22 mouse cellular contexts compared by ENCODE assay signal in genomic region chr15:62123756-62124155, GRCm38 (mm10).
DNase-seq lines count a peak whose midpoint lies in the region; ATAC-seq and TF ChIP-seq lines count a peak whose summit lies in the region.
"Had no signal": no experiment of that assay in that cellular context is flagged by ENCODE, and none has a peak within 500 bp of the region (broad histone marks: within the 10 kb centered on the region; RNA-seq: fewer than 3 reads in every experiment).

No protein-coding gene starts in this region.

- no peak overlapping the region for H3K9ac ChIP-seq in liver, embryonic 11.5 days (ENCODE audit: low read depth, low read length)
- no peak overlapping the region for H3K9ac ChIP-seq in liver, postnatal 0 days (replicated peaks)
- no peak overlapping the region for H3K9ac ChIP-seq in liver, embryonic 15.5 days
- H3K9ac ChIP-seq in kidney, embryonic 16.5 days (replicated peaks; ENCODE audit: low read length), result no peak overlapping the region
- no peak overlapping the region for H3K9ac ChIP-seq in kidney, embryonic 15.5 days
- H3K9ac ChIP-seq: embryonic facial prominence, embryonic 15.5 days; heart, embryonic 12.5 days; hindbrain, embryonic 15.5 days had no signal

- TF ChIP-seq CTCF in liver, postnatal 0 days (IDR thresholded peaks at IDR 0.05; ENCODE audit: low read depth), result no peak

- TF ChIP-seq EP300 in liver, postnatal 0 days (IDR thresholded peaks at IDR 0.05; ENCODE audit: low read depth), result no peak

- H3K4me3 ChIP-seq in liver, embryonic 11.5 days (ENCODE audit: low read depth, low read length), result no peak overlapping the region
- H3K4me3 ChIP-seq in liver, postnatal 0 days (ENCODE audit: low read depth, low read length), result no peak overlapping the region
- no peak overlapping the region for H3K4me3 ChIP-seq in liver, embryonic 15.5 days (replicated peaks)
- no peak overlapping the region for H3K4me3 ChIP-seq in kidney, embryonic 16.5 days (ENCODE audit: low read length)
- no peak overlapping the region for H3K4me3 ChIP-seq in kidney, embryonic 15.5 days (replicated peaks)
- H3K4me3 ChIP-seq: embryonic facial prominence, embryonic 15.5 days; erythroblast, embryonic 14.5 days; forebrain, embryonic 10.5 days; gastrocnemius, adult 2 months; heart, embryonic 12.5 days; hindbrain, embryonic 10.5 days; hindbrain, embryonic 15.5 days had no signal

- ATAC-seq in liver, embryonic 11.5 days (replicated peaks; ENCODE audit: low FRiP score), result no peak
- no peak for ATAC-seq in liver, postnatal 0 days
- no peak for ATAC-seq in liver, embryonic 15.5 days (ENCODE audit: insufficient read depth)
- ATAC-seq in kidney, embryonic 16.5 days (ENCODE audit: low FRiP score, low TSS enrichment), result no peak
- ATAC-seq in kidney, embryonic 15.5 days (replicated peaks; ENCODE audit: low FRiP score), result no peak
- ATAC-seq: forebrain, embryonic 14.5 days had no signal

- H3K27ac ChIP-seq in liver, embryonic 11.5 days (ENCODE audit: low read depth, low read length), result 0 out of 2 replicates have a peak overlapping the region, but pooled peaks have one; percentile 34
- no peak overlapping the region for H3K27ac ChIP-seq in liver, postnatal 0 days (ENCODE audit: low read depth)
- peak overlapping the region; percentile 7; the same call in 1 of the 2 replicates for H3K27ac ChIP-seq in liver, embryonic 15.5 days (replicated peaks)
- no peak overlapping the region for H3K27ac ChIP-seq in kidney, embryonic 16.5 days (ENCODE audit: low read length)
- no peak overlapping the region for H3K27ac ChIP-seq in kidney, embryonic 15.5 days
- H3K27ac ChIP-seq: embryonic facial prominence, embryonic 15.5 days; forebrain, embryonic 10.5 days; gastrocnemius, adult 2 months; hindbrain, embryonic 10.5 days; hindbrain, embryonic 15.5 days had no signal

- 82% methylated on average over 4 of the region's 4 CpGs for WGBS in liver, embryonic 11.5 days
- 92% methylated on average over 4 of the region's 4 CpGs for WGBS in liver, postnatal 0 days (ENCODE audit: insufficient replicate concordance)
- 76% methylated on average over 4 of the region's 4 CpGs for WGBS in liver, embryonic 15.5 days (ENCODE audit: insufficient replicate concordance)
- 80% methylated on average over 4 of the region's 4 CpGs for WGBS in kidney, embryonic 16.5 days
- 77% methylated on average over 4 of the region's 4 CpGs for WGBS in kidney, embryonic 15.5 days

- peaks cover 48% of the 10 kb centered on the region for H3K4me1 ChIP-seq in liver, embryonic 11.5 days (replicated peaks; ENCODE audit: control insufficient read depth, insufficient read depth, low read length)
- H3K4me1 ChIP-seq in liver, postnatal 0 days (ENCODE audit: insufficient read depth), result peaks cover 35% of the 10 kb centered on the region
- H3K4me1 ChIP-seq in liver, embryonic 15.5 days (replicated peaks), result peaks cover 74% of the 10 kb centered on the region
- peaks cover 55% of the 10 kb centered on the region for H3K4me1 ChIP-seq in kidney, embryonic 16.5 days (ENCODE audit: insufficient read depth, low read length)
- peaks cover 60% of the 10 kb centered on the region for H3K4me1 ChIP-seq in kidney, embryonic 15.5 days

- no peak overlapping the region for H3K4me2 ChIP-seq in liver, embryonic 11.5 days
- H3K4me2 ChIP-seq in liver, postnatal 0 days (ENCODE audit: low read depth, low read length), result no peak overlapping the region
- no peak overlapping the region for H3K4me2 ChIP-seq in liver, embryonic 15.5 days
- no peak overlapping the region for H3K4me2 ChIP-seq in kidney, embryonic 16.5 days (replicated peaks; ENCODE audit: low read depth, low read length)
- no peak overlapping the region for H3K4me2 ChIP-seq in kidney, embryonic 15.5 days
- H3K4me2 ChIP-seq: embryonic facial prominence, embryonic 15.5 days; heart, embryonic 12.5 days; hindbrain, embryonic 15.5 days had no signal

- DNase-seq in liver, embryonic 11.5 days (ENCODE audit: low spot score), result no peak
- no peak for DNase-seq in liver, postnatal 0 days
- DNase-seq in ES-CJ7 (ENCODE audit: low read depth, low spot score) (peak; percentile 89), R1 (ENCODE audit: low read depth, low spot score) (peak; percentile 98)
- DNase-seq in B cell, adult 2 months, result no peak
- DNase-seq: adrenal gland, postnatal 10 days; cerebellum, adult 11 months; cerebellum, adult 8-10 months; cerebellum, postnatal 14 days; embryo, embryonic 11 days; gastrocnemius, adult 2 months; gastrocnemius, postnatal 25 days had no signal

- H3K9me3 ChIP-seq in liver, embryonic 11.5 days (ENCODE audit: control insufficient read depth, low read length), result no peaks in the 10 kb centered on the region
- no peaks in the 10 kb centered on the region for H3K9me3 ChIP-seq in liver, postnatal 0 days (ENCODE audit: low read length)
- H3K9me3 ChIP-seq in liver, embryonic 15.5 days (replicated peaks), result no peaks in the 10 kb centered on the region
- H3K9me3 ChIP-seq in kidney, embryonic 16.5 days (ENCODE audit: low read length), result no peaks in the 10 kb centered on the region
- no peaks in the 10 kb centered on the region for H3K9me3 ChIP-seq in kidney, embryonic 15.5 days (replicated peaks)
- H3K9me3 ChIP-seq: embryonic facial prominence, embryonic 15.5 days; forebrain, embryonic 10.5 days; heart, embryonic 12.5 days; hindbrain, embryonic 10.5 days; hindbrain, embryonic 15.5 days had no signal

- no peaks in the 10 kb centered on the region for H3K27me3 ChIP-seq in liver, embryonic 11.5 days (replicated peaks; ENCODE audit: control insufficient read depth, insufficient read depth, low read length)
- H3K27me3 ChIP-seq in liver, postnatal 0 days (ENCODE audit: insufficient read depth, low read length), result no peaks in the 10 kb centered on the region
- H3K27me3 ChIP-seq in liver, embryonic 15.5 days, result no peaks in the 10 kb centered on the region
- H3K27me3 ChIP-seq in kidney, embryonic 16.5 days (ENCODE audit: insufficient read depth, low read length), result no peaks in the 10 kb centered on the region
- H3K27me3 ChIP-seq in kidney, embryonic 15.5 days, result no peaks in the 10 kb centered on the region
- H3K27me3 ChIP-seq: embryonic facial prominence, embryonic 15.5 days; heart, embryonic 12.5 days; hindbrain, embryonic 15.5 days had no signal

- no peaks in the 10 kb centered on the region for H3K36me3 ChIP-seq in liver, embryonic 11.5 days (ENCODE audit: control insufficient read depth, insufficient read depth, low read length)
- H3K36me3 ChIP-seq in liver, postnatal 0 days (replicated peaks; ENCODE audit: insufficient read depth, low read length), result no peaks in the 10 kb centered on the region
- H3K36me3 ChIP-seq in liver, embryonic 15.5 days (replicated peaks), result no peaks in the 10 kb centered on the region
- H3K36me3 ChIP-seq in kidney, embryonic 16.5 days (ENCODE audit: insufficient read depth, low read length), result no peaks in the 10 kb centered on the region
- no peaks in the 10 kb centered on the region for H3K36me3 ChIP-seq in kidney, embryonic 15.5 days
- H3K36me3 ChIP-seq: embryonic facial prominence, embryonic 15.5 days; forebrain, embryonic 10.5 days; heart, embryonic 12.5 days; hindbrain, embryonic 10.5 days; hindbrain, embryonic 15.5 days had no signal

Comparison
In these comparisons a context has a peak if more than half of its experiments do, and no peak if none do; other contexts are left out.
1. H3K27ac ChIP-seq: peak in liver, embryonic 11.5 days (single experiment) and liver, embryonic 15.5 days (single experiment); none in liver, postnatal 0 days (single experiment), kidney, embryonic 16.5 days (single experiment) and kidney, embryonic 15.5 days (single experiment).
2. DNase-seq: peak in ES-CJ7 (single experiment) and R1 (single experiment); none in liver, embryonic 11.5 days (single experiment), liver, postnatal 0 days (single experiment) and B cell, adult 2 months (0 of 2).